Mouse (Mus musculus) monocyte, adult 5-6 weeks (primary cell): ENCODE data around the gene Eng. TPM values are rescaled to one million over a fixed set of nuclear protein-coding genes. Genes with fewer than 3 reads are reported as not detected.

Experiments used
- ATAC-seq: fragments of 153-309, 156-312 bp; replicated peaks from 2 replicates; pipeline ENCODE4 v1.8.0; 2017; ENCODE audit warnings: mild to moderate bottlenecking; ENCODE audit not compliant: low TSS enrichment, insufficient number of reproducible peaks, severe bottlenecking, poor library complexity, low FRiP score
- total RNA-seq: library from RNA; stranded (forward); fragments of 200-1000, 200-491, 200-594 nt; gene quantifications from 3 replicates; pipeline ENCODE4 v1.2.3, GENCODE M21; 2017

Gene Eng
- total RNA-seq, 1 experiment from 2014 or later, result 0.48 TPM

- no peak for ATAC-seq
Measured at GRCm38 (mm10) chr2:32718761-32719160, 72.4 kb downstream of the Eng start.

DNA sequence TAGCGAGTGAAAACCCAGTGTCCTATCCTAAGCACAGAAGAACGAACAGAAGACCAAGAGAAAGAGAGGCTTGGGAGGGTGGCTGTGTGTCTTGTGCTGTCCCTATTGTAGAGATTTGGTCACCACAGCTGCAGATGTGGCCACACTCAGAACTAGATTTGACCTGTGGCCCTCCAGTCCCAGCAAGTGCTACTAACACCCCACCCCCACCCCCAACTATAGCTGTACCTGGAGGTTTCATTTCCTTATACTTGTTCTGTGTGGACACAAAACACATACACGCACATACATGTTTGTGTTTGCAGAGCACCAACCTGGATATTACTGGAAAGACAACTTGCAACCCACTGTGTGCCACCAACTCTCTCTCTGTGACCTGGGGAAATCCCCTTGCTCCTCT, 73.7 kb downstream of the Eng start:
- no peak for ATAC-seq

DNA sequence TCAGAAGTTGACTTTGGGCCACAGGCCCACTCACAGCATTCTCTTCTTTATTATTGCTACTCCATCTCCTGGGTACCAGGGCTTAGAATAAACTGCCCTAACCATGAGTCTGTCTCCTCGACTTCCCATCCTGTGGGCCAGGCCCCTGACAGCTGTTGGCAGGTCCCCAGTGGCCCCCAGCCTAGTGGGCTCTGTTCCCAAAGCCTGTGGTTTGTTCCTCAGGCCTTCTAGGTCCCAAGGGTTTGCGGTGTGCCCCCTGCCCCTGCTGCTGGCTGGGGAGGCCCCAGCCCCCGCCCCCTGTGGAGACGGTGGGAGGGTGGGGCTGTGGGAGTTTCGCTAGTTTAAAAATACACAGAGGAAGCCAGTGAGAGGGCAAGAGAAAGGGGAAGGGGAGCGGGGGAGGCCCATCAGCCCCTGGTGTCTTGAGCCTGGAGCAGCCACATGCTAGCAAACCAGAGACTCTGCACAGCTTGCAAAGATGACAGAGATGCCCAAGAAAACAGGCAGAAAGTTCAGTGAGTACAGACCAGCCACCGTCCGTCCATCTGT, 74.4 kb downstream of the Eng start, which contains the start of gene Sh2d3c:
Sh2d3c (plus strand) TSS at position 375 of the 549 bp plus-strand sequence.
- ATAC-seq, result peak; percentile 24

DNA sequence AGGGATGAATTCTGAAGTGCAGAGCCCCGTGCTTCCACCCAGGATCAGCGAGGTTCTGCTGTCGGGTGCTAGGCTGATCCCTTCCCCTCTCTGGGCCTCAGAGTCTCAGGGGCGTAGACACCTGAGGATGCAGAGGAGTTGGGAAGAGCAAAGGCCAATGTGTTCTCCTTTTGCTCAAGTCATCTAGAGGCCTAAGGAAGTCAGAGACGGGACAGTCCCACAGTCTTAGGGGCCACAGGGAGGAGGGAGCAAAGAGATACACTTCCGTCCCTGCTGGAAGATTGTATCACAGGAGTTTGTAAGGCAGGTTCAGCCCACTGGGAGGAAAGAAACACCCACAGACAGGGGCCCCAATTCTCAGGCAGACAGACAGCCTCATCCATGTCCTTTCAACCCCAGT, 75.7 kb downstream of the Eng start:
- peak; percentile 66 for ATAC-seq

- ATAC-seq, result no peak
Measured at GRCm38 (mm10) chr2:32722581-32722980, 76.2 kb downstream of the Eng start.

DNA sequence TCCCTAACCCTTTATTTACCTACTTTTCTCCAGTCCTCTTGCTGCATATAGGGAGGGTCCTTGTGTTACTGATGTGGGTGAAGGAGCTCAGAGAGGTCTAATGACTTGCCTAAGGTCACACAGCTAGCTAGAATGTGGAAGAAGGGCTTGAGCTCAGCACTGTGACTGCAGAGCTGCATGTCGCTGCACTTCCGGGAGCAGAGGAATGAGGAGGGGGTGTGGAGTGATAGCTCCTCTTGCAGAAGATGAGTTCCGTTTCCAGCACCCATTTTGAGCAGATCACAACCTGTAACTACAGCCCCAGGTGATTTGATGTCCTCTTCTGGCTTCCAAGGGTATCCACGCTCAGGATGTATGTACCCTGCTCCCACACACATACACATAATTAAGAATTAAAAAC, 77.8 kb downstream of the Eng start:
- no peak for ATAC-seq

DNA sequence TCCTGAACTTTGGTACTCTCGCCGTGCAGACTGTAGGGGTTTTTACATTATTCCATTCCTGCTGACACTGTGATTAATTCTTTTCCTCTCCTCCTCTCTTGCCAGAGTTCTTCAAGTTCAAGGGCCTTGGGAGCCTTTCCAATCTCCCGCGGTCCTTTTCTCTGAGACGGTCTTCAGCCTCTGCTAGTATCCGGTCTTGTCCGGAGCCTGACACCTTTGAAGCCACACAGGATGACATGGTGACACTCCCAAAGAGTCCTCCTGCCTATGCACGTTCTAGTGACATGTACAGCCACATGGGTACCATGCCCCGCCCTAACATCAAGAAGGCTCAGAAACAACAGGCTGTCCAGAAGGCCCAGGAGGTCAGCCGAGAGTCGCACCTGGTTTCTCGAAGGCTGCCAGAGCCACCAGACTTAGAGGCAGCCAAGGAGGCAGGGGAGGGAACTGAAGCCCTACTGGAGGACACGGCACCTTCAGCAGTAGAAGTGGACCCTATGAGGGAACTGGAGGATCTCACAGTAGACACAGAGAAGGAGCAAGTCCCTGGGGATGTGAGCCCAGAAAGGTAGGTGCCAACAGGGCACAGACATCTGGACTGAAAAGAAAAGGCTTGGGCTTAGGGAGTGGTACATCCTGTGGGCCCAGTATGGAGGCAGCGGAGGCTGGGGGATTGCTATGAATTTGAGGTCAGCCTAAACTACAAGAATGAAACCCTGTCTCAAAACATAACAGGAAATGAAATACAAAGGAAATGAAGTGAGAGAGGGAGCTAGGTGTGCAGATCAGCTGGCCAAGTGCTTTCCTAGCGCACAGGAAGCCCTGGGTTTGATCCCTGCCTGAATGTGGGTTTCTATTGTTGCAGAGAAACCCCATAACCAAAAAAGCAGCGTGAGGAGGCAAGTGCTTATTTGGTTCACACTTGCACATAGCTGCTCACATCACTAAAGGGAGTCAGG, 78.7 kb downstream of the Eng start:
- ATAC-seq, result no peak

- peak; percentile 97 for ATAC-seq
Measured at GRCm38 (mm10) chr2:32727435-32727834, 81.0 kb downstream of the Eng start.

- no peak for ATAC-seq
Measured at GRCm38 (mm10) chr2:32728463-32728862, 82.1 kb downstream of the Eng start.

- no peak for ATAC-seq
Measured at GRCm38 (mm10) chr2:32729547-32729946, 83.2 kb downstream of the Eng start.

DNA sequence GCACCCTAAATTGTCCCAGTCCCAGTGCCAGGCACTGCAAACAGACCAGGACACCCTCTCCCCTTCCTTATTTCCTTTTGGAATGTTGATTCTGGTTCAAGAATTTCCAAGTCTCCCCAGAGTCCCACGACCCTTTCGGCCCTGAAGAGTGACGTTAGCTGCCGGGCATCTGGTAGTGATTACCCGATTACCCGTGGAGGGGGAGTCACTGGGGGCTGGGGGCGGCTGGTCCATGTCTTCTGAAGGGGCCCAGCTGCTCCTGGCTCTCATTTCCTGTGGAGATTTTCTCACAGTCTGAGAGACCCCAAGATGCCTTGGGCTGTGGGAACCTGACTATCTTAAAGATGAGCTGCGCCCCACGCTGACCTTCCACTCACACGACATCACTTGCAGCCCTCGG, 84.5 kb downstream of the Eng start:
- ATAC-seq, result no peak

- ATAC-seq, result no peak
Measured at GRCm38 (mm10) chr2:32731911-32732310, 85.5 kb downstream of the Eng start.

Other genes starting within 250 kb of the Eng start
- gene Naif1, start 196.1 kb upstream of the Eng start, total RNA-seq, result 4.4 to 6.9 TPM (median 6.5 TPM) in 3 replicates
- 27.4 to 47.7 TPM (median 28.0 TPM) in 3 replicates for gene Slc25a25, start 195.2 kb upstream of the Eng start, total RNA-seq
- gene Fam102a, start 111.3 kb upstream of the Eng start, total RNA-seq, result 16.5 to 33.7 TPM (median 17.8 TPM) in 3 replicates
- gene Dpm2, start 75.7 kb upstream of the Eng start, total RNA-seq, result 17.1 to 48.6 TPM (median 38.2 TPM) in 3 replicates
- gene Pip5kl1, start 71.8 kb upstream of the Eng start, total RNA-seq, result 2.5 TPM in 1 of 3 replicates, not detected in the others
- gene 9430097D07Rik, start 70.9 kb upstream of the Eng start, total RNA-seq, result not detected in 3 replicates
- gene St6galnac4, start 59.5 kb upstream of the Eng start, total RNA-seq, result 18.7 to 29.4 TPM (median 21.7 TPM) in 3 replicates
- 4.8 to 11.1 TPM (median 10.5 TPM) in 3 replicates for gene St6galnac6, start 46.9 kb upstream of the Eng start, total RNA-seq
- gene Ak1, start 24.8 kb upstream of the Eng start, total RNA-seq, result 0.43 TPM in 1 of 3 replicates, not detected in the others
- 6.4 to 12.8 TPM (median 8.0 TPM) in 3 replicates for gene Fpgs, start 57.5 kb downstream of the Eng start, total RNA-seq
- 83.0 to 107 TPM (median 86.5 TPM) in 3 replicates for gene Cdk9, start 66.5 kb downstream of the Eng start, total RNA-seq
- 37.3 to 83.5 TPM (median 42.5 TPM) in 3 replicates for gene Sh2d3c, start 74.5 kb downstream of the Eng start, total RNA-seq
- gene 6330409D20Rik, start 94.4 kb downstream of the Eng start, total RNA-seq, result not detected in 3 replicates
- 17.5 to 24.6 TPM (median 19.5 TPM) in 3 replicates for gene Tor2a, start 110.6 kb downstream of the Eng start, total RNA-seq
- not detected in 3 replicates for gene Ttc16, start 129.0 kb downstream of the Eng start, total RNA-seq
- 1.1 to 1.8 TPM (median 1.6 TPM) in 3 replicates for gene Ptrh1, start 129.2 kb downstream of the Eng start, total RNA-seq
- not detected in 3 replicates for gene Cfap157, start 137.8 kb downstream of the Eng start, total RNA-seq
- gene Stxbp1, start 200.7 kb downstream of the Eng start, total RNA-seq, result 0.43 to 1.2 TPM (median 1.1 TPM) in 3 replicates
- gene Fam129b, start 229.5 kb downstream of the Eng start, total RNA-seq, result 12.9 to 14.8 TPM (median 14.4 TPM) in 3 replicates